Mouse (Mus musculus): ENCODE results near the gene Tmem121.

DNA sequence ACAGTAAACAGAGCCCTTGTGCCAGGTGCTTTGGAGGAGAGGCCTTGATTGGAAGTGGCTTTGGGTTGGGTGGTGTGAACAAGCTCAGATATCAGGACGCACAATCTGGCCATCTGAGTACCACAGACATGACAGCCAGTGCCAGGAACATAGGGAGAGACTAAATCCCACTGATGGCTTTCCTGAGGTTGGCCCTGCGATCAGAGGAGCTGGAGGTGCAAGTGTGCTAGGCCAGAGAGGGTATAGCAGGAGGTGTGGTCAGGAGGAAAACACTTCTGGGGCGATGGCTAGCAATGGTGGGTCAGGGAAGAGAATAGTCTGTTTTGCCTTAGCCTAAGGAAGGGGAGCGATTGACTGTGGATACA, 1.3 kb downstream of the Tmem121 start:
- TF ChIP-seq CTCF (IDR thresholded peaks at IDR 0.05; ENCODE audit: borderline replicate concordance, insufficient read depth, low read length) (no peak), POLR2A (IDR thresholded peaks at IDR 0.05; ENCODE audit: low read depth, low read length) (no peak)

Data from embryonic fibroblast, embryonic 13.5 days (primary cell).